Mouse (Mus musculus) heart, postnatal 14 days (tissue): ENCODE data around the gene Ikzf4. TPM values are rescaled to one million over a fixed set of nuclear protein-coding genes. Genes with fewer than 3 reads are reported as not detected.

Experiments
- microRNA-seq, 2 experiments: library from miRNA; unstranded; fragments of <30 nt; microRNA quantifications; one replicate each; pipeline ENCODE4 v1.2.0; 2021 to 2022
- total RNA-seq, 2 experiments: library from RNA; stranded (reverse); gene quantifications; 2 replicates each; pipeline ENCODE4 v1.2.3; 2021

The Ikzf4 gene
- total RNA-seq, 2 experiments from 2014 or later, result 1.3 to 1.5 TPM

Small RNA genes within 50 kb of the gene (microRNA-seq; reads per million reads assigned to microRNA genes)
- 0 reads per million in 2 experiments for gene Mir6917

Other genes with a start within 250 kb of the Ikzf4 start
- gene Slc39a5, start 244.8 kb downstream of the Ikzf4 start, total RNA-seq, result not detected
- gene Nabp2, start 234.5 kb downstream of the Ikzf4 start, total RNA-seq, result 10 to 100 TPM; 43.6 to 45.6 TPM
- 10 to 100 TPM; 19.7 to 19.8 TPM for gene Rnf41, start 234.3 kb downstream of the Ikzf4 start, total RNA-seq
- gene Smarcc2, start 186.7 kb downstream of the Ikzf4 start, total RNA-seq, result 10 to 100 TPM; 76.6 to 80.5 TPM
- 100 to 1,000 TPM; 357 to 392 TPM for gene Myl6, start 151.8 kb downstream of the Ikzf4 start, total RNA-seq
- 1 to 10 TPM; 3.3 to 4.3 TPM for gene Myl6b, start 147.3 kb downstream of the Ikzf4 start, total RNA-seq
- gene Esyt1, start 120.1 kb downstream of the Ikzf4 start, total RNA-seq, result 10 to 100 TPM; 22.3 to 23.6 TPM
- 1 to 10 TPM; 7.0 to 8.4 TPM for gene Zc3h10, start 98.2 kb downstream of the Ikzf4 start, total RNA-seq
- gene Rpl41, start 96.7 kb downstream of the Ikzf4 start, total RNA-seq, result 1,000 to 10,000 TPM; 1,645 to 1,937 TPM
- gene Pa2g4, start 80.0 kb downstream of the Ikzf4 start, total RNA-seq, result 10 to 100 TPM; 48.4 to 51.6 TPM
- 1 to 10 TPM; 6.8 to 7.8 TPM for gene Erbb3, start 56.3 kb downstream of the Ikzf4 start, total RNA-seq
- gene Rps26, start 19.2 kb downstream of the Ikzf4 start, total RNA-seq, result 100 to 1,000 TPM; 264 to 297 TPM
- gene Suox, start 28.1 kb upstream of the Ikzf4 start, total RNA-seq, result 10 to 100 TPM; 17.3 to 17.4 TPM
- 10 to 100 TPM; 66.5 to 71.8 TPM for gene Rab5b, start 50.3 kb upstream of the Ikzf4 start, total RNA-seq
- gene Pmel, start 58.2 kb upstream of the Ikzf4 start, total RNA-seq, result under 1 TPM; 0.66 to 0.93 TPM
- gene Cdk2, start 59.0 kb upstream of the Ikzf4 start, total RNA-seq, result 10 to 100 TPM; 18.9 to 19.9 TPM
- 10 to 100 TPM; 12.4 to 15.7 TPM for gene Dgka, start 98.9 kb upstream of the Ikzf4 start, total RNA-seq
- gene Pym1, start 101.9 kb upstream of the Ikzf4 start, total RNA-seq, result 1 to 10 TPM; 8.5 to 9.0 TPM
- 1 to 10 TPM; 4.5 to 5.8 TPM for gene Mmp19, start 144.9 kb upstream of the Ikzf4 start, total RNA-seq
- 10 to 100 TPM; 37.9 to 38.7 TPM for gene Dnajc14, start 158.1 kb upstream of the Ikzf4 start, total RNA-seq
- gene Tmem198b, start 158.4 kb upstream of the Ikzf4 start, total RNA-seq, result 10 to 100 TPM in 1 of 2 experiments, 1 to 10 TPM in 1; 8.6 to 11.1 TPM
- 10 to 100 TPM; 40.9 to 44.9 TPM for gene Sarnp, start 171.3 kb upstream of the Ikzf4 start, total RNA-seq
- gene Ormdl2, start 175.7 kb upstream of the Ikzf4 start, total RNA-seq, result 10 to 100 TPM in 1 of 2 experiments, 1 to 10 TPM in 1; 6.5 to 10.2 TPM
- 1 to 10 TPM; 2.8 TPM for gene Gdf11, start 245.7 kb upstream of the Ikzf4 start, total RNA-seq